Mouse (Mus musculus) C2C12 (cell line): ENCODE data around the gene Parg. TPM values are rescaled to one million over a fixed set of nuclear protein-coding genes. Genes with fewer than 3 reads are reported as not detected.

Experiments used
- H3K27me3 ChIP-seq: one replicate; pipeline ENCODE4 v1.6.1; 2011; ENCODE audit not compliant: control insufficient read depth, insufficient read depth, insufficient read length
- H3K36me3 ChIP-seq: one replicate; pipeline ENCODE4 v1.6.1; 2011; ENCODE audit not compliant: control insufficient read depth, insufficient read depth
- H3K4me3 ChIP-seq: one replicate; pipeline ENCODE4 v1.5.1; 2011; ENCODE audit warnings: mild to moderate bottlenecking, control low read depth; ENCODE audit not compliant: poor library complexity, insufficient read depth, severe bottlenecking
- H3K79me2 ChIP-seq: one replicate; pipeline ENCODE4 v1.6.1; 2011; ENCODE audit not compliant: control insufficient read depth, insufficient read depth
- H3K79me3 ChIP-seq: one replicate; pipeline ENCODE4 v1.6.1; 2011; ENCODE audit warnings: low read depth, control low read depth
- H3ac ChIP-seq: one replicate; pipeline ENCODE3; 2011; ENCODE audit warnings: low read depth; ENCODE audit not compliant: control insufficient read depth, insufficient read length
- CEBPB ChIP-seq: IDR thresholded peaks from one replicate; pipeline ENCODE4 v1.6.1; 2011; ENCODE audit warnings: low read depth, mild to moderate bottlenecking, control low read depth, moderate library complexity
- CTCF ChIP-seq: IDR thresholded peaks from one replicate; pipeline ENCODE4 v1.5.1; 2011; ENCODE audit not compliant: control insufficient read depth, insufficient read depth, insufficient read length
- FOSL1 ChIP-seq: IDR thresholded peaks from one replicate; pipeline ENCODE4 v1.8.0; 2011; ENCODE audit warnings: mild to moderate bottlenecking, low read length; ENCODE audit not compliant: poor library complexity, insufficient read depth, severe bottlenecking
- MAX ChIP-seq: IDR thresholded peaks from one replicate; pipeline ENCODE4 v1.6.1; 2011; ENCODE audit warnings: mild to moderate bottlenecking, control low read depth
- MYOD1 ChIP-seq: IDR thresholded peaks from one replicate; pipeline ENCODE4 v1.6.1; 2011; ENCODE audit warnings: low read depth; ENCODE audit not compliant: control insufficient read depth, insufficient read length
- MYOG ChIP-seq: IDR thresholded peaks from one replicate; pipeline ENCODE4 v1.6.1; 2011; ENCODE audit not compliant: control insufficient read depth, insufficient read length; ENCODE audit errors: extremely low read depth
- USF1 ChIP-seq: IDR thresholded peaks from one replicate; pipeline ENCODE4 v1.6.1; 2011; ENCODE audit warnings: low read depth, mild to moderate bottlenecking, control low read depth, moderate library complexity
- polyA plus RNA-seq: library from polyadenylated mRNA; unstranded; fragments of >200 nt; fragmentation: generic; extraction: Trizol; gene quantifications from one replicate; pipeline ENCODE4 v1.2.1, GENCODE M21; 2012; ENCODE audit warnings: missing spikeins

The Parg gene
- polyA plus RNA-seq, 1 experiment: 8.3 TPM

- TF ChIP-seq USF1: no peak
- no peak for TF ChIP-seq MYOG
- no peak for TF ChIP-seq CEBPB
- no peak for TF ChIP-seq MYOD1
- no peak for TF ChIP-seq CTCF
- TF ChIP-seq FOSL1: no peak
- no peak for TF ChIP-seq MAX
- Histone ChIP-seq H3K79me3 (no peaks in the 10 kb centered on the region), H3K27me3 (no peaks in the 10 kb centered on the region), H3K79me2 (no peaks in the 10 kb centered on the region), H3K36me3 (peaks cover 4% of the 10 kb centered on the region), H3K4me3 (no peak overlapping the region), H3ac (no peak overlapping the region)
Observed at GRCm38 (mm10) chr14:32228996-32229395, 27.2 kb downstream of the Parg start.

- TF ChIP-seq FOSL1: no peak
- no peak for TF ChIP-seq MYOG
- TF ChIP-seq USF1: no peak
- no peak for TF ChIP-seq MAX
- no peak for TF ChIP-seq CEBPB
- TF ChIP-seq CTCF: no peak
- no peak for TF ChIP-seq MYOD1
Observed at GRCm38 (mm10) chr14:32242401-32242800, 40.7 kb downstream of the Parg start.

GRCm38 (mm10) chr14:32246019-32246418 lies 44.3 kb downstream of the Parg start:
- no peak overlapping the region for H3K4me3 ChIP-seq
- H3ac ChIP-seq: no peak overlapping the region
- peaks cover 26% of the 10 kb centered on the region for H3K36me3 ChIP-seq
- H3K79me3 ChIP-seq: no peaks in the 10 kb centered on the region
- H3K79me2 ChIP-seq: no peaks in the 10 kb centered on the region
- TF ChIP-seq USF1: no peak
- TF ChIP-seq MAX: no peak
- TF ChIP-seq MYOG: no peak
- no peak for TF ChIP-seq CTCF
- no peak for TF ChIP-seq CEBPB
- TF ChIP-seq FOSL1: no peak
- TF ChIP-seq MYOD1: no peak
- H3K27me3 ChIP-seq: no peaks in the 10 kb centered on the region

More at GRCm38 (mm10) chr14:32242401-32242800, 40.7 kb downstream of the Parg start:
- no peaks in the 10 kb centered on the region for H3K79me3 ChIP-seq
- H3ac ChIP-seq: no peak overlapping the region
- H3K36me3 ChIP-seq: peaks cover 32% of the 10 kb centered on the region
- H3K4me3 ChIP-seq: no peak overlapping the region
- no peaks in the 10 kb centered on the region for H3K79me2 ChIP-seq
- H3K27me3 ChIP-seq: no peaks in the 10 kb centered on the region

DNA sequence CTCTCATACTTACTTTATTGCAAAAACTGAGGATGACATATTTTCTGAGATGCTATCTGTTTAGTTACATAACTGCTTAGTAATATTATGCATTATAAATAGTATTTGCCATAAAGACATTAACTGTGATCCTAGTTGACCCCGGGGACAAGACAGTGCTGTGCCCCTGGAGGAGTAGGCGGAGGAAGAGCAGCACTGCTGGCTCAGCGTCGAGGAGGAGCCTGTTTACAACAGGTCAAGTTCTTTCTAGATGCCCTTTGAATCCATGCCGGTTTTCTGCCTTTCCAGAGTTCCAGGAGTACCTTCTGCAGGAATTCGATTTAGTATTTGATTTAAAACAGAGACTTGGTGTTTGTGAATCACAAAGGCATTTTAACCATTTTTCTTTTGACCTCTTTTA lies 47.9 kb downstream of the Parg start:
- Histone ChIP-seq H3K27me3 (no peaks in the 10 kb centered on the region), H3ac (no peak overlapping the region), H3K79me2 (no peaks in the 10 kb centered on the region), H3K36me3 (peaks cover 20% of the 10 kb centered on the region), H3K79me3 (no peaks in the 10 kb centered on the region), H3K4me3 (no peak overlapping the region)
- no peak for TF ChIP-seq CTCF
- no peak for TF ChIP-seq MAX
- no peak for TF ChIP-seq MYOG
- no peak for TF ChIP-seq CEBPB
- no peak for TF ChIP-seq USF1
- TF ChIP-seq MYOD1: no peak
- no peak for TF ChIP-seq FOSL1

DNA sequence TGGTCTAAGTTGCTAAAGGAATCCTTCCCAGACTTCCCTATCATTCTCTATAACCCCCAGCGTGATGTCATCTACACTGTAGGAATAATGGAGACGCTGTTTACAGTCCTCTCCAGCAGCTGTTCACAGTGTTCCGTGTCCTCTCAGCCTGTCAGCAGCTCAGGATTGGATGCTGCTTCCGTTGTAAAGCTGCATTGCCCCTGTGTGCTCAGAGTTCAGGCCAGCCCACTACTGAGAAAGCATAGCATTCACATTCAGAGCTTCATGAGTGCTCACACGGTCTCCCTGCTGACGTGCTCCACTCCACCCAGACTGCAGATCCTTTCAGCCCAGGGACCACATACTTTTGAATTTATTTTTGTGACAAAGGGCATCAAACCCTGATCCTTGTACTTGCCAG lies 59.1 kb downstream of the Parg start:
- H3K36me3 ChIP-seq: peaks cover 34% of the 10 kb centered on the region
- no peaks in the 10 kb centered on the region for H3K79me2 ChIP-seq
- H3ac ChIP-seq: no peak overlapping the region
- H3K27me3 ChIP-seq: no peaks in the 10 kb centered on the region
- TF ChIP-seq CTCF (no peak), MAX (no peak), MYOD1 (no peak), USF1 (no peak)
- no peak overlapping the region for H3K4me3 ChIP-seq
- no peaks in the 10 kb centered on the region for H3K79me3 ChIP-seq

DNA sequence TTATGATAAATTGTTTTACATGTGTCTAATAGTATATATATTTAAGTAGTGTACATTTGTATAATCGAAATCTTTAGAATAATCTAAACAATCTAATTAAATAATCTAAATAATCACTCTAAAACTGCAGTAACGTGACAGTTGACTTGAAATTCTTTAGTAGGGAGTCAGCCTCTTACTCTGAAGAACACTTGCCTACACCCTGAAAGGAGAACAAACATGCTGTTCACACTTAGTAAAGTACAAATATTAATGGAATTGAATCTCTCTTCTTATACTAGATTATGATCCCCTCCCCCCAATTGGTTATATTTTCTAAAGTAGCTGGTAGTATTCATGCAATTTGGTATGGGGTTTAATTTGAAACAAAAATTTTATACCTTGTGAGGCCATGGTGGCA lies 60.0 kb downstream of the Parg start:
- no peaks in the 10 kb centered on the region for H3K27me3 ChIP-seq
- no peaks in the 10 kb centered on the region for H3K79me2 ChIP-seq
- H3ac ChIP-seq: no peak overlapping the region
- no peak overlapping the region for H3K4me3 ChIP-seq
- H3K79me3 ChIP-seq: no peaks in the 10 kb centered on the region
- TF ChIP-seq CEBPB (no peak), MAX (no peak), MYOD1 (no peak), MYOG (no peak), USF1 (no peak), CTCF (no peak), FOSL1 (no peak)
- peaks cover 26% of the 10 kb centered on the region for H3K36me3 ChIP-seq
